Mouse (Mus musculus) embryo, embryonic 9.5 days (tissue): ENCODE data around the gene Mief1.

Experiments
- DNase-seq: peaks from one replicate; pipeline ENCODE4 v3.0.0-alpha.2; 2017; ENCODE audit errors: extremely low spot score

The Mief1 gene

DNA sequence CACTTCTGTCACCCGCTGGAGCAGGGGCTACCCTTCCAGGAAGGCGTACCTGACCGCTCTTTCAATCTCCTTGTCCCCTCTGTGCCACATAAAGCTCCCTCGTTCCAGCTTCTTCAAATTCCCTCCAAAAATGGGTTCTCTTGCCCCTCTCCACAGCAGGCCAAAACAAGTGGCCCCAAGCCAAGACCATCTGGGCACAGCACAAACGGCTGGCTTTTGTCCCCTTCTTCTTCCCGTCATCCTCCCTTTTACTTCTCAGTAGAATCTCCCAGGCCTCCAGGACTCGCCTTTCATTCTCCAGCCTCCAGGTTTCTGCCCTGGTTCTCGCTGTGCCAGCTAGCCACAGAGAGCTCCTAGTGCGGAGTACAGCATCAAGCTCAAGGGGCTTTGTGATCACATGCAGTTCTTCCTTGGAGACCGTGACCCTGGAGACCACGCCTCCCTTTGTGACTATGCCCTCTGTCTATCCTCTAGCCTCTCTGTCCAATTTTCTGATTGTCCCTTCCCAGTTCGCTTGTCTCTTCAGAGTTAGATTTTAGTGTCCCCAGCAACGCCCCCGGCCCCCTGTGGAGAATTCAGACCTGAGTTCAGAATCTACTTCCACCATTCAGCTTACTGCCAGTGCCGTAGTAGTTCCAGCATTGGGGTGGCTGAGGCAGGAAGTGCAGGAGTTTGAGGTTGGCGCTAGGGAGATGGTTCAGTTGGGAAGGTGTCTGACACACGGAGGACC is 5.6 kb upstream of the Mief1 start:
- DNase-seq = no peak

DNA sequence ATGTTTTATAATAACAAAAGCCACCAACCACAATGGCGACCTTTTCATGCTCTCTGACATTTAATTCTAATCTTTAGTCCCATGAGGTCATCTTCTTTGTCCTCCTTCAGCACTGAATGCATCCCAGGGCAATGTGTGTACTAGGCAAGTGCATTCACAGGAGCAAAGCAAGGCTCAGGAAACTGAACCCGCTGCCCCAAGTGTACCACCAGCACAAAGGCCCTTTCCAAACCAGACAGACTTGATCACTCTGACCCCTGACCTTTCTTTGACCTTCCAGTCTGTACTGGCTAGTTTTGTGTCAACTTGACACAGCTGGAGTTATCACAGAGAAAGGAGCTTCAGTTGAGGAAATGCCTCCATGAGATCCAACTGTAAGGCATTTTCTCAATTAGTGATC is 1.5 kb upstream of the Mief1 start:
- peak; percentile 57 for DNase-seq

DNA sequence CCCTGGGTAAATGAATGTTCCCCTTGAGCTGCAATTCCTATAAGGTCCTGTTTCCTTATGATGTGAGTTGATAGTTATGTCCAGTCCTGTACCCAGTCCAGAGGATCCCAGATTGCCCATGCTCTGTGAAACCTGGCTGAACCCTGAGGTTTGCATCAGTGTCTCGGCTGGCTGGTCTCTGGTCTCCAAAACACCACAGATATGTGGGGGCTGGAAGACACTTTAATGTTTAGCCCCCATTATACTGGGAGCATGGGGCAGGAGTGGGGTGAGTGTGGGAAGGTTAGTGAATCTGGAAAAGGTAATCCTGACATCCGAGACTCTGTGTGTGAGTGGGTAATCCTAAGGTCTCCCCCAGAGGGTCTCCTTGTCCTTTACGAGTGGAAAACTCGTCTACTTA is 765 bp upstream of the Mief1 start:
- no peak for DNase-seq

DNA sequence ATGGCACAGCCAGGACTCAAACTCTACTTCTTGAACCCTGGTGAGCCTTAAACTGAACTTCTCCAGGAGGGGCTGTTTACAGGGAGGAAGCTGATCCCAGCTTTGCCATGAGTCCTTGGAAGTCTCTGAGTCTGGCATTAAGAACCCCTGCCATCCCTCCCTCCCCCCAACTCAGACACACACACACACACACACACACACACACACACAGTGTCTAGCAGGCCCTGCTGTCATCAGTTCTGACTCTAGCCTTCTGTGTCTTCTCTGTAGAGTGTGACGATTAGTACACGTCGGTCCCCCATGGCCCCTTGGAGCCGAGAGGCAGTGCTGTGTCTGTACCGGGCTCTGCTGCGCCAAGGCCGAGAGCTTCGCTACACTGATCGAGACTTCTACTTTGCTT is 1.7 kb downstream of the Mief1 start, which contains the start of gene AC140267.1:
Gene AC140267.1 (plus strand): TSS at position 301 of the 400 bp plus-strand sequence.
- no peak for DNase-seq

DNA sequence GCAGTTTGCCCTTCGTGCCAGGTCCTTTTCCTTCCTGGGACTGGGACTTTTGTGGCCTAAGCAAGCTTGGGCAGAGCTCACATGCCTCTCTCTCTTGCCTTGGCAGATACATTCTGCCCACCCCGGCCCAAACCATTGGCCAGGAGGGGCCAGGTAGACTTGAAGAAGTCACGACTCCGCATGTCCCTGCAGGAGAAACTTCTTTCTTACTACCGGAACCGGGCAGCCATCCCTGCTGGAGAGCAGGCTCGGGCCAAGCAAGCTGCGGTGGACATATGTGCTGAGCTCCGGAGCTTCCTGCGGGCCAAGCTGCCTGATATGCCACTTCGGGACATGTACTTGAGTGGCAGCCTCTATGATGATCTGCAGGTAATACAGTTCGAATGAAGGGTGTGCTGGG is 14.3 kb downstream of the Mief1 start:
- DNase-seq = no peak

DNA sequence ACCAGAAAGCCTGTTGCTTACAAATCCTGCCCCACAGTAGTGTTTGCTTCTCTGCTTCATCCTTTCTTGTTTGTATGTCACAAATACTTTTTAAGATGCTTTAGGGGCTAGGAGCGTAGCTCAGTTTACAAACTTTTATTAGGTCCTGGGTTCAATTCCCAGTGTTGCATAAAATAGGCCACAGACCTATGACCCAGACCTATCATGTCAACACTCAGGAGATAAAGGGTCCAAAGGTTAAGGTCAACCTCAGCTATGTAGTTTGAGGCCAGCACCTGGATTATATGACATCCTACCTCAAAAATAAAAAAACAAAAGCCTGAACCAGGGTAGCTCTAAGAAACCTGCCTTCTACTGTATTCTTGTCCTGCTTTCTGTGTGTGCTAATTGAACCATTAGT is 14.8 kb downstream of the Mief1 start:
- DNase-seq = no peak

DNA sequence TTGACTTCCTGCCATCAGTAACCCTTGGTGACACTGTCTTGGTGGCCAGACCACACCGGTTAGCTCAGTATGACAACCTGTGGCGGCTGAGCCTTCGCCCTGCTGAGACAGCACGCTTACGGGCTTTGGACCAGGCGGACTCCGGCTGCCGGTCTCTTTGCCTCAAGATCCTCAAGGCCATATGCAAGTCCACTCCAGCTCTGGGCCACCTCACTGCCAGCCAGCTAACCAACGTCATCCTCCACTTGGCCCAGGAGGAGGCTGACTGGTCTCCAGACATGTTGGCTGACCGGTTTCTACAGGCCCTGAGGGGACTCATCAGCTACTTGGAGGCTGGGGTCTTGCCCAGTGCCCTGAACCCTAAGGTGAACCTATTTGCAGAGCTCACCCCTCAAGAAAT is 15.9 kb downstream of the Mief1 start:
- no peak for DNase-seq

DNA sequence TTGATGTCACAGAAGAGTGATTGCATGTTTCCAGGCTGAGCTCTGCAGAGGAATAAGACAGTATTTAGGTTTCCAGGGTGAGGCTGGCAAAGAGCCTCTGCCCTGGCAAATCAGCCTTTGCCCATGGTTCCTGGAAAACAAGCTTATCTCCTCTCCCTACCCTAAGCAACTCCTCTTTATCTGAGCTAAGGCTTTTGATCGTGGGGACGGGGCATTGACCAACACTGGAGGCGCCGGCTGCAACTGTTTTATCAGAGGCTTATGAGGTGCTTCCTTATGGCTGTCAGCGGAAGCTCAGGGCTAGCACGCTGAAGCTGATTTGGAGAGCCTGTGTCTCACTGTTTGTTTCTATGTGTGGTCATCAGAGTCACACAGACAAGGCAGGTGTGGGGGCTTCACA is 16.8 kb downstream of the Mief1 start:
- no peak for DNase-seq

DNA sequence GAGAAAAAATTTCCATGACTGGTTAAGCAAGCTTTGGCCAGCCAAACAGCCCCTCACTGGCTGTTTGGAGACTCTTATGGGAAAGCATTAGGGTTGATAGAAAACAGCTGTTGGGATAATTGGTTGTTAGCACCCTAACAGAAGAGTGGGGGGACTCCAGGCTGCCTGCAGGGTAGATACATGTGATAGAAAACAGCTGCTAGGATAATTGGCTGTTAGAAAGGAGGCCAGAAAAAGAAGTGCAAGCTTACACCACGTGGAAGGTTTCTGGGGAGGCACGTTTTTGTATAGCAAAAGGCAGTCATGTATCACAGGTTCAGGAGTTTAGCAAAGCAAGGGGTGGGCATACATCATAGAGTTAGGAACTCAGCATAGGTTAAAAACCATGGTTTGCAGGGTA is 19.7 kb downstream of the Mief1 start:
- no peak for DNase-seq

DNA sequence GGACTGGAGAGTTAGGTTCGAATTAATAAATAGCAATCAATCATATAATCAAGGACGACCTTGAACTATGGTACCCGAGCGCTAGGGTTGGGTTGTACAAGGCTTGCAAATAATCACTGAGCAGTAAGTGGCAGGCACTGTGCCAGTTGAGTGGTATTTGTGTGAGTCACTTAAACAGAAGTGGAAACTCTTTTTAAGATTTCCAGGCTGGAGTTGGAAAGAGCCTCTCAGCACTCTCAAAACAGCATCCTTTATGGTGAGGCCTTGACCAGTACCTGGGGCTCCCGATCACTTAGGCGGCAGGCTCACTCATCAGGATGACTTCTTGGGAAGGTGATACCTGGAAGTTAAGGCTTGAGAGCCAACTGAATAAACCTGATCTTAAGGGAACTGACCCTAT is 20.4 kb downstream of the Mief1 start:
- no peak for DNase-seq

DNA sequence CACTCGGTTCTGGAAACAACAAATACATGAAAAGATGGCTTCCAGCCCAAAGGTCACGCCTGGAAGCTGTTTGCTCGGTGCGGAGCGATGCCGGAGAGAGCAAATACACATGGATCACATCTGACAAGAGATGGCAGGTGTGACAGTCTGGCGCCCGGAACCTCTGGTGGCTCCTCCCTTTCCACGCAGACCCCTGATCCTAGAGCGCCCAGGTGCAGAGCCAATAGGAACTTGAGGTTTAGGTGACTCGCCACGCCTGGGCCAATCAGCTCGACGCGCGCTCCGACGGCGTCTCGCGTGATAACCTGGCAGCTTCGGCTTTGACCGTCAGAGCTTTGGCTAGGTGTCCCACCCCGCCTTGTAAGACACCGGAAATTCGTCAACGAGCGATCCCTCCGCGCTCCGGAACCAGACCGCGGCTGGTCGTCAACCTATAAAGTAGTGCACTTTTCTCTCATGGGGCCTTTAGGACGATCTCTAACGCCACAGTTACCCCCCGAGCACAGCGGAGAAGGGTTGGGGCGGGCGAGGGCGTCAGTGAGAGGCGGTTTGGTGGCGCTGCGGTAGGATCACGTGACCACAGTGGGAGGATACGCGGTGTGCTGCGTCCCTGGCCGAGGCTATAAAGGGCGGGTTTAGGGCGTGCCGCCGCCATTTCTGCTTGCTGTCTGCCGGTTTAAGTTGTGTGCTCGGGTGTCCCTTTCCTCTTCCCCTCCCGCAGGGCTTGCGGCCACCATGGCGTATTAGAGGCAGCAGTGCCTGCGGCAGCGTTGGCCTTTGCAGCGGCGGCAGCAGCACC is 21.2 kb downstream of the Mief1 start, which contains the start of gene Atf4:
Gene Atf4 (plus strand): TSS at position 338 of the 799 bp plus-strand sequence.
- DNase-seq = peak; percentile 97

DNA sequence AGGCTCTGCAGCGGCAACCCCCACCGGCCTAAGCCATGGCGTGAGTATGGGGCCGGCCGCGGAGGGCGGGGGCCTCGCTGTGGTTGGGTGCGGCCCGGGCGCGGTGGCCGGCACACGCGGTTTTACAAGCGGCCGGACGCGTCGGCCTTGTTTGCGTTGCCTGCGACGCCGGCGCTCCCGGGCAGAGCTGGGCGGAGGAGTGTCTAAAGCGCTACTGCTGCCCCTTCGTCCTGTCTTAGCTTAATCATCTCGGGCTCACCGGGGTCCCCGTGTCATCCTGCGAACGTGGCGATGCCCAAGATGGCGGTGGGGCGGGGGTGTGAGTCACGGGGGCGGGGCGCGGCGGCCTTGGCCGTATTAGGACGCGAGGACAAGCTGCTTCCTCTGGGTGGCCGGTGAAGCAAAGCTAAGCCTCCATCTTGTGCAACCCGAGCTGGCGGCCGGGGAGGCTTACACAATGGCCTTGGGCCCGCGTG is 21.9 kb downstream of the Mief1 start:
- peak; percentile 85 for DNase-seq

DNA sequence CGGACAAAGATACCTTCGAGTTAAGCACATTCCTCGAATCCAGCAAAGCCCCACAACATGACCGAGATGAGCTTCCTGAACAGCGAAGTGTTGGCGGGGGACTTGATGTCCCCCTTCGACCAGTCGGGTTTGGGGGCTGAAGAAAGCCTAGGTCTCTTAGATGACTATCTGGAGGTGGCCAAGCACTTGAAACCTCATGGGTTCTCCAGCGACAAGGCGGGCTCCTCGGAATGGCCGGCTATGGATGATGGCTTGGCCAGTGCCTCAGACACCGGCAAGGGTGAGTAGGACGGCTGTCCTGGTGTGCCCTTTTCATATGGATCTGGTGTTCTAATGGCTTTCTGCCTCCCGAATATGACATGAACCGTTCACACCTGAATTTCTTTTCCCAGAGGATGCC is 22.4 kb downstream of the Mief1 start:
- DNase-seq = no peak

DNA sequence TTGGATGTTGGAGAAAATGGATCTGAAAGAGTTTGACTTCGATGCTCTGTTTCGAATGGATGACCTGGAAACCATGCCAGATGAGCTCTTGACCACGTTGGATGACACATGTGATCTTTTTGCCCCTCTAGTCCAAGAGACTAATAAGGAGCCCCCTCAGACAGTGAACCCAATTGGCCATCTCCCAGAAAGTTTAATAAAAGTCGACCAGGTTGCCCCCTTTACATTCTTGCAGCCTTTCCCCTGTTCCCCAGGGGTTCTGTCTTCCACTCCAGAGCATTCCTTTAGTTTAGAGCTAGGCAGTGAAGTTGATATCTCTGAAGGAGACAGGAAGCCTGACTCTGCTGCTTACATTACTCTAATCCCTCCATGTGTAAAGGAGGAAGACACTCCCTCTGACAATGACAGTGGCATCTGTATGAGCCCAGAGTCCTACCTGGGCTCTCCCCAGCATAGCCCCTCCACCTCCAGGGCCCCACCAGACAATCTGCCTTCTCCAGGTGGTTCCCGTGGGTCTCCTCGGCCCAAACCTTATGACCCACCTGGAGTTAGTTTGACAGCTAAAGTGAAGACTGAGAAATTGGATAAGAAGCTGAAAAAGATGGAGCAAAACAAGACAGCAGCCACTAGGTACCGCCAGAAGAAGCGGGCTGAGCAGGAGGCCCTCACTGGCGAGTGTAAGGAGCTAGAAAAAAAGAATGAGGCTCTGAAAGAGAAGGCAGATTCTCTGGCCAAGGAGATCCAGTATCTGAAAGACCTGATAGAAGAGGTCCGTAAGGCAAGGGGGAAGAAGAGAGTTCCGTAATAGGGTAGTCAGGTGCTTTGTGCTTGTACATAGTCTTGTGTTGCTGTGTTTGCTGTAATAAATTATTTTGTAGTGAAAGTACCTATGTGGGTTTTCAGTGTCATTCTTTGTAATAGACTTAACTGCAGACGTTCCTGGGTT is 23.1 kb downstream of the Mief1 start:
- DNase-seq = no peak

DNA sequence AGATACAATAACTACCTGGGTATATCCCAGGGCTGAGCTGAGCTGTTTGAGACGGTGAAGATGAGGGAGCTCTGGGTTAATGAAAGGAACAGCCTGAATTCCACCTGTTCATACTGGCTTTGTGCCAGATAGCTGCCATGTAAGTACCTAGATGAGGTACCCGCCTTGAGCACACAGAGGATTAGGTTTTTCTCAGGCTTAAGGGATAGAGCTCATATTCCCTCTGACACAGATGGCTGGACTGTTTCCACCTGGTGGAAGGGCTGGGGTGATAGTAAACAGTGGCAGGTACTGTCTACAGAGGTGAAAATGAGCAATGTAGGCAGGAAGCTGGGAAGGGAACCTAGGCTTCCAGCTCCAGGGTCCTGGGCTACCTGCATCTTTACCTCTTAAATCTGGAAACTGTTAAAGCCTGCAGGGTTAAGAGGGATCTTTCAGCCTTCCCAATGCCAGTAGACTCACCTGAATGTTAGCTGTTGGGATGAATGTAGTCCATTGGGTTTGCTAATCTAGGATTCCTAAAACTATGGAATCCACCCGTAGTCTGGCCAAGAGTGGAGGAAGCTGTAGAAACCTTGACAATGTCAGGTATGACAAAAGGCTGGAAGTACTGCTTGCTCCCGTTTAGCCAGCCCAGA is 23.9 kb downstream of the Mief1 start:
- DNase-seq = no peak

DNA sequence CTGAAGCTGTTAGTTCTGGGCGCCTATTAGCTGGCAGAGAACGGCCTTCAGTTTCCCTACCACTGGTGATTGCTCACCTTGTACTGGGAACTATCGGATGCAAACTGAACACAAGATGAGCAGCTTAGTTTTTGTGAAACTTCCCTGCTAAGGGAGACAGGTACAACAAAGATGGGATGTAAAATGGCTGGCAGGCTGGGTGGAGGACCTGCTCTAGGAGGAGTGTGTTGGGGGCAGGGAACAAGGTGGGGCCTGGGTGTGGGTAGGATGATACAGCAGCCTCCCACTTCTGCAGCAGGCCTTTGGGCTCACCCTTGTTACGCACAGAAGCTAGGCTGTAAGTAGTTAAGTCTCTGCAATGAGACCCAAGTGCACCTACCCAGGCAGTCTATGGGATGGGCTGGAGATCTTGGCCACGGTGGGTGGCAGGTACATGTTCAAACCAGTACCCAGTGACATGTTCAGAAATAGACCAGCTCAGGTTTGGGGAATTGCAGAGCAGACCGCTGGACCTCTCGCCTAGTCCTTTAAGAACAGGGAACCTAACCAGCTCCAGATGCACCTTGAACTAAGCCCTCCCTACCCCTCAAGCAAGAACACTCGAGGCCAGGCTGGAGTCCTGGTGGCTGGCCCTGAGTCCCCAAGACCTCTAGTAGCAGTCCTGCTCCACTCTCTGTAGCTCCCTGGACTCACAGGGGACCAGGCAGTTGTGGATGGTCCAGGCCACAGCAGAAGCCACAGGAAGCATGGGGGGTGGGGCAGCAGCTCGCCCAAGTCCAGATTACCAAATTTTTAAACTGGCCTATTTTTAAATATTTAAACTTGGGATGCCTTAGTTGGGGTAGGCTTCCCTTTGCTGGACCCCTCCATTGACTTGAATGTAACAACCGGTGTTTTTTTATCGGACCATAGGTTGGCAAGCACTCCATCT is 24.7 kb downstream of the Mief1 start:
- DNase-seq = peak; percentile 45

DNA sequence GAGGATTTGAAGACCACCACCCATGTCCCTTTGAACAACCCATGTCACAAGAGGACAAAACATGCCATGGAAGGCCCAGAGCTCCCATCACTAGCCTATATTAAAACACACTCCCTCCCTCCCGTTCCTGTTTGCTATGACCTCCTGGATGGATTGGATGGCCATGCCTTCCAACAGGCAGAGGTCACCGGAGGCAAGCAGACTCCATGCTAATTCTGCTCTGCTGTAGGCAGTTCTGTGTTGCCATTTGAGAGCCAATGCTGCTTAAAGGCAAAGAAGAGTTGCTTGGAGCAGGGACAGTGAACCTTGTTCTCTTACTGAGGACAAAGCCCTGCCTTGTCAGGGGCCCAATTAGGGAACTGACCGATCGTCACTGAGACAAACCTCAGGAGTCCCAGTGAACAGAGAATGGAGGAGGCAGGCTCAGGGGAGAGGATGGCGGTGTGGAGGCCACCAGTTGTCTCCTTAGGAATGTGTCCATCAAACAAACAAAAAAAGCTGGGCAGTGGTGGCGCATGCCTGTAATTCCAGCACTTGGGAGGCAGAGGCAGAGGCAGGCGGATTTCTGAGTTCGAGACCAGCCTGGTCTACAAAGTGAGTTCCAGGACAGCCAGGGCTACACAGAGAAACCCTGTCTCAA is 25.7 kb downstream of the Mief1 start:
- DNase-seq = no peak

DNA sequence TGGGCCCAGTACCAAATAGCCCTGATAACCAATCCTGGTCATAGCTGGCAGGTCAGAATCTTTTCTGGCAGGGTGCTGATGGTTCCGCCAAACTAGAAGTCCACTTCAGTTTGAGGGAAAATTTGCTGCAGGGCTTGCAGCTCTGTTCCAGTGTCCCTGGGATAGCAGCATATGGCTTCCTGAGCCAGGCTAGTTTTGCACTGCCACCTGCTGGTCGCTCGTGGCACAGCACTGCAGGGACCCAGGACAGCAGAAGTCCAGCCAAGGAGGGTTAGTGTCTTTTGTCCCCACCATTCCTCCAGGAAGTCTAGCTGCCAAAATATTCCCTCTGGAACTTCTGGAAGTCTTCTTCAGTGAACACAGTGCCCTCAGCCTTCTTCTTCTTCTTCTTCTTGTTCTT is 26.9 kb downstream of the Mief1 start:
- peak; percentile 83 for DNase-seq

DNA sequence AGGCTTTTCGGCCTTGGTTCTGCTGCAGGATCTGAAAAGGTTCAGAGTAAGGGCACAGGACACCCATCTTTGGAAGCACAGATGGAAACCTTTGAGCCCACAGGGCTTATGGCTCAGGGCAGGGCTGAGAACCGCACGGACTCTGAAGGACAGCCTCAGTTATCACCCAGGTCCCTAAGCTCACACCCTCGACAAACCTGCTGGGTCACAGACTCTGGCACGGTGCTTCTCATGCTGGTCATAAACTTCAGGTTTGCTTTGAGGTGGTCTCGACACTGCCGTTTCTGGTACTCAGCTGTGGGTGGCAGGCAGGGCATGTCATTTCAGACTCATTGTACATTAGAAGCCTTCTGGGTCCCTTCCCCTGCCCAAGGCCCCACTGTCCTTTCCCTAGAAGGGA is 27.3 kb downstream of the Mief1 start:
- no peak for DNase-seq
